Mouse (Mus musculus) intestine, embryonic 15.5 days (tissue): Measurements from ENCODE around the gene Ogfrl1. TPM values are rescaled to one million over a fixed set of nuclear protein-coding genes. Genes with fewer than 3 reads are reported as not detected.
"Not testable (repeated sequence)": the region's sequence is repeated elsewhere in the genome, so short reads cannot be mapped to it uniquely, and the experiment has no call there.

Experiments
- ATAC-seq: fragments of 200-750 bp; cut with Nextera tagmentation; 2 replicates; pipeline ENCODE4 v1.8.0; 2017; ENCODE audit warnings: moderate TSS enrichment, moderate library complexity
- H3K27ac ChIP-seq: fragments of 300-500 bp; sonication (generic); 2 replicates; pipeline ENCODE4 v1.5.1; 2015; ENCODE audit warnings: mild to moderate bottlenecking, inconsistent platforms
- H3K27me3 ChIP-seq: fragments of 300-500 bp; sonication (generic); replicated peaks from 2 replicates; pipeline ENCODE4 v1.6.1; 2015; ENCODE audit warnings: inconsistent platforms
- H3K36me3 ChIP-seq: fragments of 300-500 bp; sonication (generic); 2 replicates; pipeline ENCODE4 v1.6.1; 2015; ENCODE audit warnings: inconsistent platforms
- H3K4me1 ChIP-seq: fragments of 300-500 bp; sonication (generic); replicated peaks from 2 replicates; pipeline ENCODE4 v1.6.1; 2015; ENCODE audit warnings: inconsistent platforms
- H3K4me2 ChIP-seq: fragments of 300-500 bp; sonication (generic); replicated peaks from 2 replicates; pipeline ENCODE4 v1.6.1; 2015; ENCODE audit warnings: mild to moderate bottlenecking, inconsistent platforms
- H3K4me3 ChIP-seq: fragments of 300-500 bp; sonication (generic); replicated peaks from 2 replicates; pipeline ENCODE4 v1.5.1; 2015; ENCODE audit warnings: inconsistent platforms
- H3K9ac ChIP-seq: fragments of 300-500 bp; sonication (generic); 2 replicates; pipeline ENCODE4 v1.6.1; 2015; ENCODE audit warnings: inconsistent platforms
- H3K9me3 ChIP-seq: fragments of 300-500 bp; sonication (generic); 2 replicates; pipeline ENCODE4 v1.6.1; 2016; ENCODE audit warnings: inconsistent platforms
- WGBS: fragments of 180-500 bp; shearing (Covaris S2); methylation state at CpG from one replicate; pipeline ENCODE4 v1.1.7; 2015; 5-methylcytosine and 5-hydroxymethylcytosine counted together
- polyA plus RNA-seq: library from polyadenylated mRNA; unstranded; fragments of >200 nt; fragmentation: Nextera tagmentation; extraction: Ambion mirVana; gene quantifications from 2 replicates; pipeline ENCODE4 v1.2.1, GENCODE M21; 2015

Ogfrl1 gene
- 5.5 and 7.6 TPM in 2 replicates for polyA plus RNA-seq

DNA sequence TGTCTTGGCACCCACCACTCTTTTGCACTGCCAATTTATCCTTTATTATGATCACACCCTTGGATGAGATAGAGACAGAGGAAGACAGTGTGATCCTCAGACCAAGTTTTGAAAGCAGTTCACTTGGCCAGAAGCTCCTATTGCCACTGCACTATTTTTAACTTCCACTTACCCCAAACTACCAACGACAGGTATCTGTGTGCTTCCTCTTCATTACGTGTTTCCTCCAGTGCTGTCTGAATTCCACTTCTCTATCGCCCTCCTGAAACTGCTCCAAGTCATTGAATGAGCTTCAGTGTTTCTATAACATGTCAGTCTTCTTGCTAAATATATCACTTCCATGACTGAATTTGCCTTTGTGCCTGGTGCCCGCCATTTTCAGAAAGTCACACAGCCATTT is at the start of gene Ogfrl1:
Ogfrl1 (minus strand) TSS at position 150 of the 400 bp plus-strand sequence.
- no peak within 1 kb of the TSS for H3K27ac ChIP-seq
- no peak within 1 kb of the TSS for H3K4me2 ChIP-seq
- H3K9ac ChIP-seq: no peak within 1 kb of the TSS
- ATAC-seq: no peak
- WGBS: 82% methylated on average over 4 of the region's 4 CpGs
- no peak within 1 kb of the TSS for H3K4me3 ChIP-seq
- no peaks in the 10 kb centered on the region for H3K36me3 ChIP-seq
- no peaks in the 10 kb centered on the region for H3K4me1 ChIP-seq
- H3K9me3 ChIP-seq: no peaks in the 10 kb centered on the region
- no peaks in the 10 kb centered on the region for H3K27me3 ChIP-seq

DNA sequence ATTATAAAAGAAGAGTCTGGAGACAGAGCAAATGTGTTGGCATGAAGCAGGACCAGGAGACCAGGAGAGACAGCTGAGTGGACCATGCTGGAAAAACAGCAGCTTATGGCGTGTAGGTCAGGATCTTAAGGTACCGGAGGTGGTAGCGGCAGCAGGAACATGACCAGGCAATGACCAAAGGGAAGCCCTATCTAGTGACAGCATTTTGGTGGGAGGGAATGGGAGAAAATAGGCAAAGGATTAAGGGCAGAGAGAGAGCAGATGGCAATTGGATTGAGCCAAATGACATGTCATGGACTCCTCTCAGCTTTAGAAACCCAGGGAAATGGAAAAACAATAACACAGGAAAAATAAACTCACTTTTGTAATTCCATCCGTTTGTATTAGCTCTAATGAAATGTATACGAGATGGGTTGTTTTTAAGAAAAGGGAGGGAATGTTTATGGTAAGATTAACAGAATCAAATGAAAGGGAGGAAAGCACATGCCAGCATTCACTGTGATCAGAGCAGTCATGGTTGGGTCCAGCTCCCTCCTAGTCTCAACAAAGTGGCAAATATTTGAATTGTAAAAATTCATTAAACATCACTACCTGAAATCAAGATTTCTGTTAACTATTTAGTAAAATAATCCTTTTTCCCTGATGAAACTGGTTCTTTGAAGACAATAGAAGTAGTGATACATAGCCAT is 48.3 kb upstream of the Ogfrl1 start:
- Histone ChIP-seq H3K9ac (no peak overlapping the region), H3K27ac (no peak overlapping the region), H3K27me3 (no peaks in the 10 kb centered on the region), H3K9me3 (no peaks in the 10 kb centered on the region), H3K36me3 (no peaks in the 10 kb centered on the region), H3K4me3 (no peak overlapping the region), H3K4me2 (no peak overlapping the region), H3K4me1 (no peaks in the 10 kb centered on the region)
- 83% methylated on average over 5 of the region's 5 CpGs for WGBS
- ATAC-seq: no peak

GRCm38 (mm10) chr1:23433612-23434011 is 36.0 kb upstream of the Ogfrl1 start:
- WGBS: 78% methylated on average over 3 of the region's 3 CpGs
- no peak overlapping the region for H3K27ac ChIP-seq

GRCm38 (mm10) chr1:23426447-23426846 is 28.9 kb upstream of the Ogfrl1 start:
- Histone ChIP-seq H3K9ac (no peak overlapping the region), H3K9me3 (no peaks in the 10 kb centered on the region), H3K4me2 (no peak overlapping the region), H3K4me1 (no peaks in the 10 kb centered on the region), H3K36me3 (no peaks in the 10 kb centered on the region), H3K4me3 (no peak overlapping the region), H3K27ac (no peak overlapping the region), H3K27me3 (no peaks in the 10 kb centered on the region)
- no peak for ATAC-seq
- 62% methylated on average over 2 of the region's 2 CpGs for WGBS

More at GRCm38 (mm10) chr1:23433612-23434011, 36.0 kb upstream of the Ogfrl1 start:
- no peak overlapping the region for H3K4me3 ChIP-seq
- H3K9ac ChIP-seq: no peak overlapping the region
- no peaks in the 10 kb centered on the region for H3K9me3 ChIP-seq
- no peak for ATAC-seq
- no peaks in the 10 kb centered on the region for H3K36me3 ChIP-seq
- no peak overlapping the region for H3K4me2 ChIP-seq
- H3K4me1 ChIP-seq: no peaks in the 10 kb centered on the region
- no peaks in the 10 kb centered on the region for H3K27me3 ChIP-seq

DNA sequence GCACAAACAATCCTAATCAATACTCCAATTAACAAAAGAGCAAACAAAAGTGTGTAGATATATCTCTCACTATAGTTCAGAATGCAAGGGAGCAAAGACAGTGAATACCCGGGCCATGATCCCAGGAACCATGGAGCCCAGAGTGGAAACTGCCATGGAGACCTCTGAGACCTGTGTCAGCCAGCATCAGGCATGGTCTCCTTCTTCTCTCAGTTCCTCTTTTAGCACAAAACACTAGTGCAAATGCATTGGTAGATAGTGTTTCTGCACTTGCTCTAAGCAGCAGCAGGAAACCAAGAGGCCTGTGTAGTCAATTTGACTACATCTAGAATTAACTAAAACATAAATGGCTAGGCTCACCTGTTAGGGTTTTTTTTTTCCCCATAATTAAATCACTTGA is 21.4 kb upstream of the Ogfrl1 start:
- Histone ChIP-seq H3K9me3 (no peaks in the 10 kb centered on the region), H3K4me1 (no peaks in the 10 kb centered on the region), H3K27me3 (no peaks in the 10 kb centered on the region), H3K36me3 (no peaks in the 10 kb centered on the region), H3K27ac (no peak overlapping the region), H3K4me2 (no peak overlapping the region), H3K9ac (no peak overlapping the region), H3K4me3 (no peak overlapping the region)
- no peak for ATAC-seq
- 87% methylated on average over 1 of the region's 1 CpGs for WGBS

DNA sequence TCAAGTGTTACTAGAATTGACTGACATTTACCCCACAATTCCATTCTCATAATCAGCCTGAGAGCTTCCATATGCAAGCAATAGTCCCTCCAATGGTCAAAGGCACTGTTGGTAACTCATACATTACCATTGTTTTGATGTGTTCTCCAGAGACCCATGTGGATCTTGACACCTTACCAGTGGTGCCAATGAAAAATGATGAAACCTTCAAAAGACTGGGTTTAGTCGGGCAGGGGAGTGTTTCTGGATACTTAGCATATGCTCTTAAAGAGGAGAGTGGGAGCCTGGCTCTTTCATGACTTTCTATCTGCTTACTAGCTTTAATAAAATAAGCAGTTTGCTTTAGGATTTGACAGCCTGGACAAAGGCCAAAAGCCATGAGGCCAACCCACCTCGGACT is 20.5 kb upstream of the Ogfrl1 start:
- Histone ChIP-seq H3K4me3 (no peak overlapping the region), H3K4me1 (no peaks in the 10 kb centered on the region), H3K9me3 (no peaks in the 10 kb centered on the region), H3K27me3 (no peaks in the 10 kb centered on the region), H3K27ac (no peak overlapping the region), H3K4me2 (no peak overlapping the region), H3K9ac (no peak overlapping the region), H3K36me3 (no peaks in the 10 kb centered on the region)
- WGBS: 59% methylated on average over 2 of the region's 2 CpGs
- ATAC-seq: no peak

DNA sequence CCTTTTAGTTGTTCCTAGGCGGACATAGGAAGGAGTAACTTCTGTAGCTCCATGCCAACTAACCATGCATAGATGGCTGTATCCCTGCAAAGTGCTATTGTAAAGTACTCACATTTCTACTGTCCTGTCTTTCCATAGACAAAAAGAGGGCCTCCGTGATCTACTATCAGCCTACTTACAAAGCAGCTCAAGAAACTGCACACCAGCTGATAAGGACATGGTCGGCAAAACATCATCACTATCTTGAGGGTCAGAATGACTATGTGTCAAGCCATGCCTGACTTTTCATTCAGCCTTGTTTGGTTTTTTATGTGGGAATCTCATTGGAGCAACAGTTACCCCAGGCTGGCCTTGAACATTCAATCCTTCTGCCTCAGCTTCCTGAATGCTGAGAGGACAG is 20.0 kb upstream of the Ogfrl1 start:
- no peak overlapping the region for H3K9ac ChIP-seq
- H3K4me2 ChIP-seq: no peak overlapping the region
- H3K27me3 ChIP-seq: no peaks in the 10 kb centered on the region
- H3K4me1 ChIP-seq: no peaks in the 10 kb centered on the region
- H3K36me3 ChIP-seq: no peaks in the 10 kb centered on the region
- no peak for ATAC-seq
- H3K4me3 ChIP-seq: no peak overlapping the region
- WGBS: 90% methylated on average over 3 of the region's 3 CpGs
- H3K9me3 ChIP-seq: no peaks in the 10 kb centered on the region
- H3K27ac ChIP-seq: no peak overlapping the region

- H3K27ac ChIP-seq: no peak overlapping the region
- no peaks in the 10 kb centered on the region for H3K27me3 ChIP-seq
- H3K9ac ChIP-seq: no peak overlapping the region
- no peak for ATAC-seq
- H3K4me3 ChIP-seq: no peak overlapping the region
- no peak overlapping the region for H3K4me2 ChIP-seq
- H3K36me3 ChIP-seq: no peaks in the 10 kb centered on the region
- no peaks in the 10 kb centered on the region for H3K9me3 ChIP-seq
- H3K4me1 ChIP-seq: no peaks in the 10 kb centered on the region
- 91% methylated on average over 5 of the region's 5 CpGs for WGBS
Measured at GRCm38 (mm10) chr1:23411533-23411932, 14.0 kb upstream of the Ogfrl1 start.

GRCm38 (mm10) chr1:23409960-23410359 is 12.4 kb upstream of the Ogfrl1 start:
- H3K27me3 ChIP-seq: no peaks in the 10 kb centered on the region
- no peak overlapping the region for H3K27ac ChIP-seq
- 77% methylated on average over 2 of the region's 2 CpGs for WGBS
- no peak overlapping the region for H3K9ac ChIP-seq
- H3K36me3 ChIP-seq: no peaks in the 10 kb centered on the region
- H3K4me2 ChIP-seq: no peak overlapping the region
- H3K9me3 ChIP-seq: no peaks in the 10 kb centered on the region
- no peak overlapping the region for H3K4me3 ChIP-seq
- H3K4me1 ChIP-seq: no peaks in the 10 kb centered on the region
- ATAC-seq: no peak

- Histone ChIP-seq H3K36me3 (no peaks in the 10 kb centered on the region), H3K4me3 (no peak overlapping the region), H3K4me1 (no peaks in the 10 kb centered on the region), H3K9ac (no peak overlapping the region), H3K4me2 (no peak overlapping the region), H3K27ac (no peak overlapping the region), H3K9me3 (no peaks in the 10 kb centered on the region), H3K27me3 (no peaks in the 10 kb centered on the region)
- 62% methylated on average over 3 of the region's 3 CpGs for WGBS
- no peak for ATAC-seq
Measured at GRCm38 (mm10) chr1:23402401-23402800, 4.8 kb upstream of the Ogfrl1 start.

GRCm38 (mm10) chr1:23399552-23399951 is 2.0 kb upstream of the Ogfrl1 start:
- Histone ChIP-seq H3K27me3 (no peaks in the 10 kb centered on the region), H3K4me2 (no peak overlapping the region), H3K4me3 (no peak overlapping the region), H3K9me3 (no peaks in the 10 kb centered on the region), H3K27ac (no peak overlapping the region), H3K36me3 (no peaks in the 10 kb centered on the region), H3K4me1 (no peaks in the 10 kb centered on the region), H3K9ac (no peak overlapping the region)
- no peak for ATAC-seq
- 37% methylated on average over 1 of the region's 1 CpGs for WGBS

- not testable (repeated sequence) for H3K9ac ChIP-seq, H3K36me3 ChIP-seq, H3K9me3 ChIP-seq, H3K27me3 ChIP-seq, H3K4me2 ChIP-seq, H3K4me3 ChIP-seq, ATAC-seq, H3K27ac ChIP-seq, H3K4me1 ChIP-seq
- WGBS: 66% methylated on average over 2 of the region's 2 CpGs
Measured at GRCm38 (mm10) chr1:23394356-23394755, 3.2 kb downstream of the Ogfrl1 start.

DNA sequence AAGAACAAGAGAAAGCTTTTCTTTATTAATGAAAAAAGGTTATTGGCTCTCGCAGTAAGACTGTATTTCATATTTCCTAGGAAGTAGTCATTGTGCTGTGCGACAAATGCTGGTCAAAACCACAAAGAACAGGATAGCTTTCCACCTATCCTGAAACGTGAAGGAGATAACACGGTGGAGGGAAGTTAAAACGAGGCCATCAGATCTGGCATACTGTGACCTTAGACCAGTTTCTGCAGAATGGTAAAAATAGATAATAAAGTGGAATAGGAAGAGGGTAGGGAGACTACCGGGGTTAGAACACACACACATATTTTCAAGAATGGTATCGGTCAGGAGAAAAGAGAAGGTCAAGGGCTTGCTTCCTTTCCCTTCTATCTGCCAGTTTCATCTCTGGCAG is 5.8 kb downstream of the Ogfrl1 start:
- Histone ChIP-seq H3K36me3 (no peaks in the 10 kb centered on the region), H3K4me1 (no peaks in the 10 kb centered on the region), H3K27me3 (no peaks in the 10 kb centered on the region), H3K4me2 (no peak overlapping the region), H3K9ac (no peak overlapping the region), H3K27ac (no peak overlapping the region), H3K9me3 (no peaks in the 10 kb centered on the region), H3K4me3 (no peak overlapping the region)
- no peak for ATAC-seq
- WGBS: 70% methylated on average over 7 of the region's 7 CpGs
